Mouse (Mus musculus) midbrain, embryonic 10.5 days (tissue): ENCODE measurements around the gene Usp24. TPM values are rescaled to one million over a fixed set of nuclear protein-coding genes. Genes with fewer than 3 reads are reported as not detected.

Experiments used
- DNase-seq: peaks from one replicate; pipeline ENCODE4 v3.0.0-alpha.2; 2017; ENCODE audit warnings: low spot score
- H3K27ac ChIP-seq: fragments of 300-500 bp; sonication (generic); replicated peaks from 2 replicates; pipeline ENCODE4 v1.5.1; 2016; ENCODE audit warnings: mild to moderate bottlenecking
- H3K27me3 ChIP-seq: fragments of 300-500 bp; sonication (generic); 2 replicates; pipeline ENCODE4 v1.6.1; 2016; ENCODE audit warnings: low read depth, mild to moderate bottlenecking; ENCODE audit not compliant: poor library complexity, severe bottlenecking
- H3K36me3 ChIP-seq: fragments of 300-500 bp; sonication (generic); 2 replicates; pipeline ENCODE4 v1.6.1; 2016; ENCODE audit warnings: mild to moderate bottlenecking, moderate library complexity
- H3K4me1 ChIP-seq: fragments of 300-500 bp; sonication (generic); 2 replicates; pipeline ENCODE4 v1.6.1; 2016
- H3K4me3 ChIP-seq: fragments of 300-500 bp; sonication (generic); 2 replicates; pipeline ENCODE4 v1.5.1; 2016; ENCODE audit warnings: mild to moderate bottlenecking, moderate library complexity
- H3K9me3 ChIP-seq: fragments of 300-500 bp; sonication (generic); replicated peaks from 2 replicates; pipeline ENCODE4 v1.6.1; 2016; ENCODE audit warnings: mild to moderate bottlenecking
- WGBS: fragments of 180-500 bp; shearing (Covaris S2); methylation state at CpG from one replicate; pipeline ENCODE4 v1.1.7; 2016; 5-methylcytosine and 5-hydroxymethylcytosine counted together
- polyA plus RNA-seq: library from polyadenylated mRNA; unstranded; fragments of >200 nt; fragmentation: Nextera tagmentation; extraction: Ambion mirVana; gene quantifications from 2 replicates; pipeline ENCODE4 v1.2.1, GENCODE M21; 2016

The Usp24 gene
- polyA plus RNA-seq, 1 experiment from 2014 or later = 6.4 TPM

- no peak for DNase-seq
- no peak overlapping the region for H3K4me3 ChIP-seq
- no peaks in the 10 kb centered on the region for H3K4me1 ChIP-seq
- peaks cover 50% of the 10 kb centered on the region for H3K36me3 ChIP-seq
- no peaks in the 10 kb centered on the region for H3K27me3 ChIP-seq
- H3K27ac ChIP-seq = no peak overlapping the region
- H3K9me3 ChIP-seq = no peaks in the 10 kb centered on the region
- 87% methylated on average over 6 of the region's 6 CpGs for WGBS
Observed at GRCm38 (mm10) chr4:106443182-106443581, 127.2 kb downstream of the Usp24 start.

GRCm38 (mm10) chr4:106449306-106449705, 133.3 kb downstream of the Usp24 start:
- no peaks in the 10 kb centered on the region for H3K27me3 ChIP-seq
- no peak for DNase-seq
- 88% methylated on average over 8 of the region's 8 CpGs for WGBS
- H3K9me3 ChIP-seq = no peaks in the 10 kb centered on the region
- no peak overlapping the region for H3K27ac ChIP-seq
- no peak overlapping the region for H3K4me3 ChIP-seq
- H3K4me1 ChIP-seq = 0 out of 2 replicates have a peak, but pooled peaks cover 5% of the 10 kb centered on the region
- 0 out of 2 replicates have a peak, but pooled peaks cover 6% of the 10 kb centered on the region for H3K36me3 ChIP-seq

GRCm38 (mm10) chr4:106452401-106452800, 136.4 kb downstream of the Usp24 start:
- H3K27ac ChIP-seq = no peak overlapping the region
- 91% methylated on average over 7 of the region's 7 CpGs for WGBS
- H3K27me3 ChIP-seq = no peaks in the 10 kb centered on the region
- H3K36me3 ChIP-seq = 0 out of 2 replicates have a peak, but pooled peaks cover 4% of the 10 kb centered on the region
- no peak for DNase-seq
- H3K4me3 ChIP-seq = no peak overlapping the region
- 0 out of 2 replicates have a peak, but pooled peaks cover 5% of the 10 kb centered on the region for H3K4me1 ChIP-seq
- H3K9me3 ChIP-seq = no peaks in the 10 kb centered on the region

GRCm38 (mm10) chr4:106453108-106453507, 137.1 kb downstream of the Usp24 start:
- no peak overlapping the region for H3K4me3 ChIP-seq
- 91% methylated on average over 5 of the region's 5 CpGs for WGBS

GRCm38 (mm10) chr4:106453516-106453915, 137.5 kb downstream of the Usp24 start:
- Histone ChIP-seq H3K27me3 (no peaks in the 10 kb centered on the region), H3K4me1 (0 out of 2 replicates have a peak, but pooled peaks cover 5% of the 10 kb centered on the region), H3K27ac (no peak overlapping the region), H3K4me3 (no peak overlapping the region), H3K36me3 (0 out of 2 replicates have a peak, but pooled peaks cover 3% of the 10 kb centered on the region), H3K9me3 (no peaks in the 10 kb centered on the region)
- DNase-seq = no peak
- WGBS = 92% methylated on average over 4 of the region's 4 CpGs

More at GRCm38 (mm10) chr4:106453108-106453507, 137.1 kb downstream of the Usp24 start:
- 0 out of 2 replicates have a peak, but pooled peaks cover 4% of the 10 kb centered on the region for H3K36me3 ChIP-seq
- DNase-seq = no peak
- no peaks in the 10 kb centered on the region for H3K9me3 ChIP-seq
- no peak overlapping the region for H3K27ac ChIP-seq
- no peaks in the 10 kb centered on the region for H3K27me3 ChIP-seq
- H3K4me1 ChIP-seq = 0 out of 2 replicates have a peak, but pooled peaks cover 5% of the 10 kb centered on the region

- H3K9me3 ChIP-seq = no peaks in the 10 kb centered on the region
- 0 out of 2 replicates have a peak, but pooled peaks cover 5% of the 10 kb centered on the region for H3K4me1 ChIP-seq
- WGBS = 90% methylated on average over 7 of the region's 7 CpGs
- no peaks in the 10 kb centered on the region for H3K27me3 ChIP-seq
- no peaks in the 10 kb centered on the region for H3K36me3 ChIP-seq
- no peak overlapping the region for H3K4me3 ChIP-seq
- no peak for DNase-seq
- H3K27ac ChIP-seq = no peak overlapping the region
Observed at GRCm38 (mm10) chr4:106454541-106454940, 138.5 kb downstream of the Usp24 start.

GRCm38 (mm10) chr4:106462016-106462415, 146.0 kb downstream of the Usp24 start:
- Histone ChIP-seq H3K4me1 (peaks cover 18% of the 10 kb centered on the region), H3K9me3 (no peaks in the 10 kb centered on the region), H3K27ac (no peak overlapping the region), H3K27me3 (peaks cover 43% of the 10 kb centered on the region), H3K36me3 (no peaks in the 10 kb centered on the region), H3K4me3 (no peak overlapping the region)
- DNase-seq = no peak
- 80% methylated on average over 9 of the region's 9 CpGs for WGBS

GRCm38 (mm10) chr4:106462524-106462923, 146.5 kb downstream of the Usp24 start:
- H3K4me1 ChIP-seq = peaks cover 18% of the 10 kb centered on the region
- H3K36me3 ChIP-seq = no peaks in the 10 kb centered on the region
- no peak for DNase-seq
- H3K27me3 ChIP-seq = peaks cover 43% of the 10 kb centered on the region
- no peak overlapping the region for H3K27ac ChIP-seq
- H3K4me3 ChIP-seq = no peak overlapping the region
- 82% methylated on average over 5 of the region's 5 CpGs for WGBS
- no peaks in the 10 kb centered on the region for H3K9me3 ChIP-seq

GRCm38 (mm10) chr4:106463174-106463801, 147.3 kb downstream of the Usp24 start:
- DNase-seq = peak; percentile 20
- WGBS = 33% methylated on average over 21 of the region's 21 CpGs
- H3K27ac ChIP-seq = peak overlapping the region; percentile 70
- peak overlapping the region; percentile 62 for H3K4me3 ChIP-seq
- peaks cover 18% of the 10 kb centered on the region for H3K4me1 ChIP-seq
- H3K9me3 ChIP-seq = no peaks in the 10 kb centered on the region
- H3K27me3 ChIP-seq = peaks cover 43% of the 10 kb centered on the region
- H3K36me3 ChIP-seq = no peaks in the 10 kb centered on the region

- H3K4me3 ChIP-seq = no peak overlapping the region
- no peaks in the 10 kb centered on the region for H3K9me3 ChIP-seq
- H3K27me3 ChIP-seq = peaks cover 30% of the 10 kb centered on the region
- H3K27ac ChIP-seq = no peak overlapping the region
- WGBS = 85% methylated on average over 13 of the region's 13 CpGs
- H3K4me1 ChIP-seq = peaks cover 18% of the 10 kb centered on the region
- H3K36me3 ChIP-seq = no peaks in the 10 kb centered on the region
- DNase-seq = no peak
Observed at GRCm38 (mm10) chr4:106467420-106468110, 151.6 kb downstream of the Usp24 start.

GRCm38 (mm10) chr4:106470921-106471320, 154.9 kb downstream of the Usp24 start:
- Histone ChIP-seq H3K9me3 (no peaks in the 10 kb centered on the region), H3K27ac (no peak overlapping the region), H3K36me3 (no peaks in the 10 kb centered on the region), H3K4me1 (peaks cover 9% of the 10 kb centered on the region), H3K27me3 (peaks cover 7% of the 10 kb centered on the region), H3K4me3 (no peak overlapping the region)
- DNase-seq = no peak
- 81% methylated on average over 5 of the region's 5 CpGs for WGBS

- Histone ChIP-seq H3K9me3 (no peaks in the 10 kb centered on the region), H3K27me3 (peaks cover 7% of the 10 kb centered on the region), H3K27ac (no peak overlapping the region), H3K4me3 (no peak overlapping the region), H3K36me3 (no peaks in the 10 kb centered on the region), H3K4me1 (peaks cover 9% of the 10 kb centered on the region)
- 17% methylated on average over 3 of the region's 3 CpGs for WGBS
- peak; percentile 61 for DNase-seq
Observed at GRCm38 (mm10) chr4:106472335-106472734, 156.3 kb downstream of the Usp24 start.

GRCm38 (mm10) chr4:106474241-106474640, 158.2 kb downstream of the Usp24 start:
- no peaks in the 10 kb centered on the region for H3K9me3 ChIP-seq
- H3K27ac ChIP-seq = peak overlapping the region; percentile 38; the same call in 1 of the 2 replicates
- H3K4me3 ChIP-seq = no peak overlapping the region
- peak; percentile 72 for DNase-seq
- WGBS = 5% methylated on average over 6 of the region's 6 CpGs
- no peaks in the 10 kb centered on the region for H3K36me3 ChIP-seq
- H3K27me3 ChIP-seq = peaks cover 7% of the 10 kb centered on the region
- H3K4me1 ChIP-seq = peaks cover 9% of the 10 kb centered on the region
